Mouse (Mus musculus) C2C12 (cell line): ENCODE measurements around the gene Slc36a1.

ENCODE experiments used
- CEBPB ChIP-seq: IDR thresholded peaks from one replicate; pipeline ENCODE4 v1.6.1; 2011; ENCODE audit warnings: low read depth, mild to moderate bottlenecking, control low read depth, moderate library complexity
- CTCF ChIP-seq: IDR thresholded peaks from one replicate; pipeline ENCODE4 v1.5.1; 2011; ENCODE audit not compliant: control insufficient read depth, insufficient read depth, insufficient read length
- FOSL1 ChIP-seq: IDR thresholded peaks from one replicate; pipeline ENCODE4 v1.8.0; 2011; ENCODE audit warnings: mild to moderate bottlenecking, low read length; ENCODE audit not compliant: poor library complexity, insufficient read depth, severe bottlenecking
- MAX ChIP-seq: IDR thresholded peaks from one replicate; pipeline ENCODE4 v1.6.1; 2011; ENCODE audit warnings: mild to moderate bottlenecking, control low read depth
- MYOD1 ChIP-seq: IDR thresholded peaks from one replicate; pipeline ENCODE4 v1.6.1; 2011; ENCODE audit warnings: low read depth; ENCODE audit not compliant: control insufficient read depth, insufficient read length
- MYOG ChIP-seq: IDR thresholded peaks from one replicate; pipeline ENCODE4 v1.6.1; 2011; ENCODE audit not compliant: control insufficient read depth, insufficient read length; ENCODE audit errors: extremely low read depth
- USF1 ChIP-seq: IDR thresholded peaks from one replicate; pipeline ENCODE4 v1.6.1; 2011; ENCODE audit warnings: low read depth, mild to moderate bottlenecking, control low read depth, moderate library complexity

GRCm38 (mm10) chr11:55187777-55188176, 16.4 kb upstream of the Slc36a1 start:
- TF ChIP-seq USF1: no peak
- TF ChIP-seq CTCF: no peak
- no peak for TF ChIP-seq MAX
- TF ChIP-seq MYOD1: no peak
- TF ChIP-seq MYOG: no peak
- TF ChIP-seq CEBPB: no peak
- no peak for TF ChIP-seq FOSL1
